Mouse (Mus musculus) kidney, postnatal 36 days (tissue): ENCODE measurements around the gene Wnk3.

ENCODE experiments used
- DNase-seq, 2 experiments: peaks; one replicate each; pipeline ENCODE4 v3.0.0; 2021 to 2022; ENCODE audit warnings: mixed read lengths in 2 of 2

Gene Wnk3

DNA sequence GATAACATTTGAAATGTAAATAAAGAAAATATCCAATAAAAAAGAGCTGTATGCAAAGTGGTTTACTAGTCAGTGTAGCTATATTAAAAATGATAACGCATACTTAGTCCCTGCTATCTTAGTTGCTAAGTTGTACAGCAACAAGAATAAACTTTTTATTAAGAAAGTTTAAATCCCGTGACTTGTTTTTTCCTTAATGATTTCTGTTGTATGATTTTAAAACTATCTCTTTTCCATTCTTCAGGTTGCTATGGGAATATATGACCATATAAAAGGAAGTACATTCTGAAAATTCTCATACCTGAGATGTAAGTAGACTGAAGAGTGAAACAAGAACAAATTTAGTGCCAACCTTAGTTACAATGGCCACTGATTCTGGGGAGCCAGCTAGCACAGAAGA lies at the start of gene Wnk3:
Gene Wnk3 (plus strand): TSS at position 301 of the 400 bp plus-strand sequence.
- no peak for DNase-seq

GRCm38 (mm10) chrX:151158414-151158813 lies 39.5 kb upstream of the Wnk3 start:
- DNase-seq = no peak

GRCm38 (mm10) chrX:151168438-151169131 lies 29.3 kb upstream of the Wnk3 start:
- DNase-seq = peak; percentile 9 to 34

- DNase-seq = peak in 1 of 2 experiments; percentile 39
Observed at GRCm38 (mm10) chrX:151169261-151169961, 28.5 kb upstream of the Wnk3 start.

GRCm38 (mm10) chrX:151173134-151173533 lies 24.7 kb upstream of the Wnk3 start:
- DNase-seq = peak in 1 of 2 experiments; percentile 9

DNA sequence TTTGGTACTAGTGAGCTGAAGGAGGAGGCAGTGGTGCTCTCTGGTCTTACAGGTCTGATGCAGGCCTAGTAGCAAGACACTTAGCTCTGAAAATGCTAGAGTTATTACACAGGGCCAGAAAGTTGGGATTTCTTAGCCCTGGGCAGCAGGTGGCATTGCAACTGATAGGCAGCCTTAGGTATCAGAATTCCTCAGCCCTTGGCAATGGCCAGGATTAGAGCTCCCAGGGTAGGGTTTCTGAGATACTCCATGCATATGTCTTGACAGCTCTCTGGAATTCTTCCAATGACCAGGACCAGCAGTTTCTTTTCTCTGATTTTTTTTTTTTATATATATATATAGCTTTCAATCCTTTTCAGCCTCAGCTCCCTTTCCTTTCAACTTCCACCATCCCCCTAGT lies 100.5 kb downstream of the Wnk3 start:
- DNase-seq = no peak

DNA sequence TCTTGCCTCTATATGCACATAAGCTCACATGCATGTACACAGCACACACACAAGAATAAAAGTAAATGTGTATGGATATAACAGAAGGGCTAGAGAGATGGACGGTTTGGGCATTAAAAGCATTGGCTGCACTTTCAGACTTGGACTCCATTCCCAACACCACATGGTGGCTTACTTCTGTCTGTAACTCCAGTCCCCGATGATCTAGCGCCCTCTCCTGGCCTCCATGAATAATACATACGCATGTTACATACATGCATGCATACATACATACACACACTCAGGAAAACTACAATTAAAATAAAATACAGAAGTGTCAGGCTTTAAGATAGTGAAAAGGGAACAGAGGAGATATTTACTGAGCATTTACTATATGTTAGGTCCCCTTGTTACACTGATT lies 115.9 kb downstream of the Wnk3 start:
- DNase-seq = peak in 1 of 2 experiments; percentile 19

GRCm38 (mm10) chrX:151333615-151334014 lies 135.7 kb downstream of the Wnk3 start:
- DNase-seq = no peak

DNA sequence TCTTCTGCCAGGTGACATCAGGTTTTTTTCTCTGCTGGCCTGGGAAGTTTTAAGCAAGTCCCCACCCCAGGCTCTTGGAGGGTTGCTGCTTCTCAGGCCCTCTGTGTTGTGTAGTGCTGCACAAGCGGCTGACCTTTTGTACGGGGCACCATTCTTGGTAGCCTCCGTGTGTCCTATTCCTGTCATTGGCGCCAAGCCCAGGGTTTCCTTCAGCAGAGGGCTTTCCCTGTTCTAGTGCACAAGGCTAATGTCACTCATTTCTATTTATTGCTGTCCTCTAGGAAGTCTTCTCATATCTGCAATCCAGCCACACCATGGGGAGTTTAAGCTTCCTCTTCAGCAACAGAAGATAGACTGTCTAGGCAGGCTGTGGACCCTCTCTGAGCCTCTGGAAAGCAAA lies 139.9 kb downstream of the Wnk3 start:
- peak; percentile 55 to 65 for DNase-seq

DNA sequence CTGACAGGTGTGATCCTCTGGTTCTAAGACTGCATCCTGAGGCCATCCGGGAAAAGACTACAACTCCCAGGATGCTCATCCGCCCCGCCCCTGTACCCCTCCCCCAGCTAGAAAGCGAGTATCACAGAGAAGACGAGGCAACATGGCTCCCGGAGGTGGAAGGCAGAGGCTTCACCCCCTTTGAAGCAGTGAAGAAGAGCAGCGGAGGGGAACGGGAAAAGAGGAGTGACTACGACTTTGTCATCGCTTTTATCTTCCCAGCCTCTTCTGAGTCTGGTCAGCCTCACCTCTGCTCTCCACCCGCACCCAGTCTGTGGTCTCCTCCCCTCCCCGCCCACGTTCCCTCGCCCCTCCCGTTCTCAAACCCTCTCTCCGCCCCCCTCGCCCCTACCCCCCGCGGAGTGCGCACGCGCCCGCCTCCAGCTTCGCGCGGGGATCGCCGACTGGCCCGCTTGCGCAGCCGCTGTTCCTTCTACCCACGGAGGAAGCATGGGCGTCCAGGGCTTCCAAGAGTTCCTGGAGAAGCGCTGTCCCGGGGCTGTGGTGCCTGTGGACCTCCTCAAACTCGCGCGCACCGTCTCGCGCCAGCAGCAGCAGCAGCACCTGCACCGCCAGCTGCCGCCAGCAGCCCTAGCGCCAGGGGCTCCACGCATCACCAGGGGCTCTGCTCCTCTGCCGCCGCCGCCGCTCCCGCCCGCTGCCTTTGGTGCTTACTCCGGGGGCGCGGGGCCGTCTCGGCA lies 146.1 kb downstream of the Wnk3 start, which contains the start of gene Fam120c:
Gene Fam120c (plus strand): TSS at position 415 of the 740 bp plus-strand sequence.
- DNase-seq = peak; percentile 85 to 92

DNA sequence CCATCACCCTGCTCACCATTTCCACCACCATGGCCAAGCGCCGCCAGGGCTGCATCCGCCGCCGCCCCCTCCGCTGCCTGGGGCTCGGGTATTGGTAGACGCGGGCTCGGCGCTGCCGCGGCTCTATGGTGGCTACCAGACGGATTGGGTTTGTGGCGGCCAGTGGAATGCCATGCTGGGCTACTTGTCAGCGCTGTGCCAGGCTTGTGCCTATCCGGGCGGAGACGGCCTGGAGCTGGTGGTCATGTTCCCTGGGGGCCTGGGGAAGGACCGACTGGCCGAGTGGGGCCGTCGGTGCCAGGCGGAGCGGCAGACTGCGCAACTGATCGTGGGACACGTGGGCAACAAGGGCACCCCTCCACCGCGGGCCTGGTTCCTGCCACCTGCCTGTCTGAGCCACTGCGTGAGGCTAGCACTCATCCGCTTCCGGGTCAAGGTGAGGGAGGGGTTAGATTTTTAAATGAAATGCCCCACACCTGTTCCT lies 146.7 kb downstream of the Wnk3 start:
- DNase-seq = peak; percentile 60 to 72

DNA sequence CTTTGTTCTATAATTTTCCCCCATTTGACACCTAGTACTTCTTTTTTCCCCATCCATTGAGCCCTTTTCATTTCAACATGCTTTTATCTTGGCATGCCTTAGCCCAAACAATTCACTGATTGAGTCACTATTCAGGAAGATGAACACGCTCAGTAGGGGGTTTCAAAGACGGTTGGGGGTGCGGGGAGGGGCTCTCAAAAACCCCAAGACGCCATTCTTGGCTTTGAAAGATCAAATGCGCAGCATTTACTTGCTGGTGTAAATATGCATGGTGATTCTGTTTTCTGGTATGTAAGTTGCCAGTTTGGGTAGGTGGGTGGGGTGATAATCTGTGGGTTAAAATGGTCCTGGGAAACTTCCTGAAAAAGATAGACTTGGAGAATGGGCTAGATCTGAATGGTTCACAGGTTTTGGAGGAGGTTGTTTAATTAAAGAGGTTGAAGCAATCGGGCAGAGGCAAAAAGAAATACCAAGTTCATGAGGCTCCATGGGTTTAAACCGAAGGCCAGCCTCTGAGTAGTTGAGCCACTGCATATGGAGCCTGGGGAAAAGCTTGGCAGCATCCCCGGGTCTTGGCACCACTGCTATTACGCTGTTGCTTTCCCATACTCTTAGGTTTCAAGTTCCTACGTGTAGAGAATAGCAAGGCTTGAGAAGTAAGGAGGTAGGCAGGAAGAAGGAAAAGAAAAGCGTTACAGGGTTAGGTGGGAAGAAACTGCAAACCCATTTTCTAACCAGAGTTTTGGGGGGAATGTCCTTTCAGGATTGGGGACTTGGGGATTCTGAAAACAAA lies 147.7 kb downstream of the Wnk3 start:
- DNase-seq = peak in 1 of 2 experiments; percentile 1

- no peak for DNase-seq
Observed at GRCm38 (mm10) chrX:151347278-151347677, 149.4 kb downstream of the Wnk3 start.

DNA sequence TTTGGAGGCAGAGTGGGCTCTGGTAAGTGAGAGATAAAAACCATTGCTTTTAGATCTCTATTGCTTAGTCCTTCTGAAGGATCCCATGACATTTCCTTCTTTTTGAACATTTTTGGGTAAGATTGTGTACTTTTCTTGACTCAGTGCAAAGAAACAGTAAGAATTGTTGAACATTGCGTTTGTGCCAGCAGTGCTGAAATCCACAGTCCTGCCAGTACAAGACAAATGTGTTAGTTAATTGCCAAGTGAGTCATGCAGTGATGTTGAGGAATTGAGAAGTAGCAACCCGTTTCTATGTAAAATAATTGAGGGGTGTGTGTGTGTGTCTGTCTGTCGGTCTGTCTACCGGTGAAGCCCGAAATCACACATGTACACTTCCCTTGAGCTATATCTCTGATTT lies 151.4 kb downstream of the Wnk3 start:
- DNase-seq = no peak
